Mouse (Mus musculus) lung, adult 2 months (tissue): ENCODE measurements around the gene Gpcpd1. TPM values are rescaled to one million over a fixed set of nuclear protein-coding genes. Genes with fewer than 3 reads are reported as not detected.

Source experiments
- DNase-seq: peaks from one replicate; pipeline ENCODE4 v3.0.0; 2022
- H3K4me1 ChIP-seq: fragments of 200-500 bp; 2 replicates; pipeline ENCODE4 v1.6.1; 2011; ENCODE audit warnings: low read length; ENCODE audit not compliant: control insufficient read depth, insufficient read depth
- H3K4me3 ChIP-seq: fragments of 200-500 bp; replicated peaks from 2 replicates; pipeline ENCODE3; 2011; ENCODE audit warnings: low read depth, mild to moderate bottlenecking, control low read depth, low read length; ENCODE audit errors: extremely low read depth
- CTCF ChIP-seq: fragments of 200-500 bp; IDR thresholded peaks from 2 replicates; pipeline ENCODE4 v1.5.1; 2011; ENCODE audit warnings: mild to moderate bottlenecking, low read length, control low read depth; ENCODE audit not compliant: insufficient read depth
- POLR2A ChIP-seq: fragments of 200-500 bp; IDR thresholded peaks from 2 replicates; pipeline ENCODE4 v1.6.1; 2011; ENCODE audit warnings: low read depth, mild to moderate bottlenecking, control low read depth, low read length, borderline replicate concordance; ENCODE audit errors: extremely low read depth
- WGBS: fragments of 180-500 bp; shearing (Covaris S2); methylation state at CpG from one replicate; pipeline ENCODE4 v1.1.7; 2018; 5-methylcytosine and 5-hydroxymethylcytosine counted together
- polyA plus RNA-seq: library from polyadenylated mRNA; depleted of rRNA; stranded (reverse); fragments of >200 nt; gene quantifications from 2 replicates; pipeline ENCODE4 v1.2.3, GENCODE M21; 2012; rRNA removed

Gene Gpcpd1
- polyA plus RNA-seq, 1 experiment: 12.4 TPM

GRCm38 (mm10) chr2:132498344-132498743, 89.2 kb downstream of the Gpcpd1 start:
- TF ChIP-seq CTCF (no peak), POLR2A (no peak)
- Histone ChIP-seq H3K4me1 (no peaks in the 10 kb centered on the region), H3K4me3 (no peak overlapping the region)
- 71% methylated on average over 3 of the region's 3 CpGs for WGBS
- no peak for DNase-seq

- TF ChIP-seq POLR2A: no peak
- no peak for TF ChIP-seq CTCF
- 78% methylated on average over 7 of the region's 7 CpGs for WGBS
- DNase-seq: no peak
Measured at GRCm38 (mm10) chr2:132497412-132498135, 90.0 kb downstream of the Gpcpd1 start.

GRCm38 (mm10) chr2:132493184-132493583, 94.3 kb downstream of the Gpcpd1 start:
- 76% methylated on average over 4 of the region's 4 CpGs for WGBS
- Histone ChIP-seq H3K4me1 (no peaks in the 10 kb centered on the region), H3K4me3 (no peak overlapping the region)
- TF ChIP-seq CTCF (no peak), POLR2A (no peak)
- no peak for DNase-seq

More at GRCm38 (mm10) chr2:132497412-132498135, 90.0 kb downstream of the Gpcpd1 start:
- no peak overlapping the region for H3K4me3 ChIP-seq
- H3K4me1 ChIP-seq: no peaks in the 10 kb centered on the region

GRCm38 (mm10) chr2:132485454-132485853, 102.1 kb downstream of the Gpcpd1 start:
- H3K4me3 ChIP-seq: no peak overlapping the region
- no peak for TF ChIP-seq POLR2A
- peak; percentile 87 for TF ChIP-seq CTCF
- 0% methylated on average over 1 of the region's 1 CpGs for WGBS
- H3K4me1 ChIP-seq: no peaks in the 10 kb centered on the region
- DNase-seq: peak; percentile 20

GRCm38 (mm10) chr2:132481547-132481946, 106.0 kb downstream of the Gpcpd1 start:
- H3K4me3 ChIP-seq: no peak overlapping the region
- WGBS: 72% methylated on average over 3 of the region's 3 CpGs
- H3K4me1 ChIP-seq: no peaks in the 10 kb centered on the region
- DNase-seq: no peak
- no peak for TF ChIP-seq POLR2A

Other genes starting within 250 kb of the Gpcpd1 start
- not detected in 2 replicates for gene Prokr2, start 202.3 kb downstream of the Gpcpd1 start, polyA plus RNA-seq
- gene Shld1, start 99.2 kb upstream of the Gpcpd1 start, polyA plus RNA-seq: 14.4 and 17.9 TPM in 2 replicates
- gene Chgb, start 193.5 kb upstream of the Gpcpd1 start, polyA plus RNA-seq: 0.07 and 0.31 TPM in 2 replicates
- 1.7 and 3.3 TPM in 2 replicates for gene Trmt6, start 228.3 kb upstream of the Gpcpd1 start, polyA plus RNA-seq
- gene Mcm8, start 228.4 kb upstream of the Gpcpd1 start, polyA plus RNA-seq: 0.57 and 0.78 TPM in 2 replicates